Mouse (Mus musculus): Measurements from ENCODE around the gene Zfc3h1. TPM values are rescaled to one million over a fixed set of nuclear protein-coding genes. Genes with fewer than 3 reads are reported as not detected.
A peak's percentile ranks its signal among the peaks of the same experiment; 100 is the strongest.

Gene Zfc3h1
- polyA plus RNA-seq, 1 experiment from 2014 or later, result 18.8 TPM

DNA sequence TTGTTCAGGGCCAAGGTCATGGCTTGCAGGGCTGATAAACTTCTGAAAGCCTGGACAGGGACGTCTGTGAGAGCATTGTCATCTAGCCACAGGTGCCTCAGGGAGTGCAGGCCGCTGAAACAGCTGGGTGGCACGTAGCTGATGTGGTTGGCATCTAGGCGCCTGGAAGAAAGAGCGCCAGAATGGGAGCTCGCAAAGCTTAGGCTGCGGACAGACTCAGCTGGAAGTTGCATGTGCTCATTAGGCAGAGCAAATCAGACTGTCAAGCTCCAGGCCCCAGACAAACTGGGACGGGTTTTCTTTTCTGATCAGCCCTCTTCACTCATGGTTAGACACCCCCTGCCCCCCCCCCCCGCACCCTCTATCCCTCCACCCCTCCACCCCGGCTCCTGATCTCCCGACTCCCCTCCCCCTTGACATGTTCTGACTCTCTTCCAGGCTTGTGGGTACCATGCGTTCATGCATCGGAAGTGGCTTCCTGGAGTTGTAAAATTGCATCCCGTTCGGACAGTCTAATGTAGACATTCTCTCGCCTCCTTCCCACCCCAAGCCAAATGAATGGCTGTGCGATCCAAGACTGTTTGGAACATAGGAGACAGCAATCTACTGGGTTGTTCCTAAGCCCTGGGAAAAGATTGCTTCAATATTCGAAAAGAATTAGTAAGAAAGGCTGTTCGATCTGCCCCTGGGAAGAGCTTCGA, 93.8 kb downstream of the Zfc3h1 start:
- ATAC-seq (ENCODE audit: insufficient number of reproducible peaks, low FRiP score), result no peak
- Histone ChIP-seq H3K27ac (ENCODE audit: poor library complexity, severe bottlenecking) (no peak overlapping the region), H3K4me2 (peak overlapping the region; percentile 57), H3K36me3 (no peaks in the 10 kb centered on the region), H3K4me1 (replicated peaks) (peaks cover 11% of the 10 kb centered on the region), H3K9ac (no peak overlapping the region), H3K4me3 (0 out of 2 replicates have a peak overlapping the region, but pooled peaks have one; percentile 14), H3K9me3 (replicated peaks) (no peaks in the 10 kb centered on the region), H3K27me3 (replicated peaks) (no peaks in the 10 kb centered on the region)
- 21% methylated on average over 20 of the region's 20 CpGs for WGBS

Other genes with a start within 250 kb of the Zfc3h1 start
- gene Tph2, start 199.9 kb upstream of the Zfc3h1 start, polyA plus RNA-seq (2016; fragmentation: Nextera tagmentation; extraction: Ambion mirVana), result not detected in 2 replicates
- 38.3 TPM in 2 replicates for gene Tbc1d15, start 133.5 kb upstream of the Zfc3h1 start, polyA plus RNA-seq (2016; fragmentation: Nextera tagmentation; extraction: Ambion mirVana)
- gene Rab21, start 69.4 kb upstream of the Zfc3h1 start, polyA plus RNA-seq (2016; fragmentation: Nextera tagmentation; extraction: Ambion mirVana), result 6.0 and 7.4 TPM in 2 replicates
- gene Tmem19, start 22.5 kb upstream of the Zfc3h1 start, polyA plus RNA-seq (2016; fragmentation: Nextera tagmentation; extraction: Ambion mirVana), result 22.9 and 24.1 TPM in 2 replicates
- gene Thap2, start 516 bp upstream of the Zfc3h1 start, polyA plus RNA-seq (2016; fragmentation: Nextera tagmentation; extraction: Ambion mirVana), result 16.2 and 18.2 TPM in 2 replicates
- not detected in 2 replicates for gene A930009A15Rik, start 185.0 kb downstream of the Zfc3h1 start, polyA plus RNA-seq (2016; fragmentation: Nextera tagmentation; extraction: Ambion mirVana)
- 0.59 and 0.65 TPM in 2 replicates for gene Lgr5, start 202.8 kb downstream of the Zfc3h1 start, polyA plus RNA-seq (2016; fragmentation: Nextera tagmentation; extraction: Ambion mirVana)